Mouse (Mus musculus): ENCODE results near the gene Gltpd2. TPM values are rescaled to one million over a fixed set of nuclear protein-coding genes. Genes with fewer than 3 reads are reported as not detected.
"Not testable (repeated sequence)": the region's sequence is repeated elsewhere in the genome, so short reads cannot be mapped to it uniquely, and the experiment has no call there.

Gltpd2 gene
- polyA plus RNA-seq, 1 experiment from 2014 or later, result 4.3 TPM

- Histone ChIP-seq H3K4me1 (peaks cover 11% of the 10 kb centered on the region), H3K27ac (no peak overlapping the region), H3K4me3 (no peak overlapping the region), H3K9me3 (no peaks in the 10 kb centered on the region), H3K27me3 (ENCODE audit: insufficient read depth, poor library complexity, severe bottlenecking) (peaks cover 26% of the 10 kb centered on the region), H3K36me3 (no peaks in the 10 kb centered on the region)
- 28% methylated on average over 4 of the region's 4 CpGs for WGBS
- peak; percentile 84 for DNase-seq (ENCODE audit: low spot score)
These were observed 12.6 kb upstream of the Gltpd2 start for GRCm38 (mm10) chr11:70506385-70506784.

GRCm38 (mm10) chr11:70506962-70507515 is 12.0 kb upstream of the Gltpd2 start:
- Histone ChIP-seq H3K4me3 (no peak overlapping the region), H3K36me3 (no peaks in the 10 kb centered on the region), H3K27ac (no peak overlapping the region), H3K9me3 (no peaks in the 10 kb centered on the region), H3K4me1 (peaks cover 11% of the 10 kb centered on the region), H3K27me3 (ENCODE audit: insufficient read depth, poor library complexity, severe bottlenecking) (peaks cover 26% of the 10 kb centered on the region)
- 68% methylated on average over 7 of the region's 7 CpGs for WGBS
- DNase-seq (ENCODE audit: low spot score), result no peak

GRCm38 (mm10) chr11:70509753-70510564 is 9.0 kb upstream of the Gltpd2 start:
- H3K27ac ChIP-seq, result no peak overlapping the region
- DNase-seq (ENCODE audit: low spot score), result no peak
- peaks cover 32% of the 10 kb centered on the region for H3K27me3 ChIP-seq (ENCODE audit: insufficient read depth, poor library complexity, severe bottlenecking)
- peaks cover 12% of the 10 kb centered on the region for H3K4me1 ChIP-seq
- WGBS, result 10% methylated on average over 19 of the region's 19 CpGs
- no peaks in the 10 kb centered on the region for H3K36me3 ChIP-seq
- peak overlapping the region; percentile 25; the same call in 1 of the 2 replicates for H3K4me3 ChIP-seq
- no peaks in the 10 kb centered on the region for H3K9me3 ChIP-seq

- Histone ChIP-seq H3K4me3 (no peak overlapping the region), H3K4me1 (peaks cover 8% of the 10 kb centered on the region), H3K36me3 (no peaks in the 10 kb centered on the region), H3K27me3 (ENCODE audit: insufficient read depth, poor library complexity, severe bottlenecking) (peaks cover 26% of the 10 kb centered on the region), H3K9me3 (no peaks in the 10 kb centered on the region), H3K27ac (no peak overlapping the region)
- DNase-seq (ENCODE audit: low spot score), result no peak
- WGBS, result 60% methylated on average over 2 of the region's 2 CpGs
These were observed 7.8 kb upstream of the Gltpd2 start for GRCm38 (mm10) chr11:70511242-70511641.

GRCm38 (mm10) chr11:70511825-70512224 is 7.2 kb upstream of the Gltpd2 start:
- H3K27ac ChIP-seq, result no peak overlapping the region
- peaks cover 8% of the 10 kb centered on the region for H3K4me1 ChIP-seq
- WGBS, result 82% methylated on average over 7 of the region's 7 CpGs
- H3K27me3 ChIP-seq (ENCODE audit: insufficient read depth, poor library complexity, severe bottlenecking), result peaks cover 26% of the 10 kb centered on the region
- H3K36me3 ChIP-seq, result no peaks in the 10 kb centered on the region
- DNase-seq (ENCODE audit: low spot score), result no peak
- H3K4me3 ChIP-seq, result no peak overlapping the region
- H3K9me3 ChIP-seq, result no peaks in the 10 kb centered on the region

GRCm38 (mm10) chr11:70512709-70513342 is 6.2 kb upstream of the Gltpd2 start:
- Histone ChIP-seq H3K4me3 (no peak overlapping the region), H3K9me3 (no peaks in the 10 kb centered on the region), H3K36me3 (no peaks in the 10 kb centered on the region), H3K27ac (no peak overlapping the region), H3K4me1 (peaks cover 8% of the 10 kb centered on the region), H3K27me3 (ENCODE audit: insufficient read depth, poor library complexity, severe bottlenecking) (peaks cover 21% of the 10 kb centered on the region)
- no peak for DNase-seq (ENCODE audit: low spot score)
- 72% methylated on average over 7 of the region's 7 CpGs for WGBS

GRCm38 (mm10) chr11:70513520-70513919 is 5.5 kb upstream of the Gltpd2 start:
- no peak for DNase-seq (ENCODE audit: low spot score)
- WGBS, result 60% methylated on average over 11 of the region's 11 CpGs

GRCm38 (mm10) chr11:70514288-70514687 is 4.7 kb upstream of the Gltpd2 start, which contains the start of gene Vmo1:
Vmo1 (minus strand) TSS chr11:70514616.
- Histone ChIP-seq H3K9me3 (no peaks in the 10 kb centered on the region), H3K36me3 (no peaks in the 10 kb centered on the region), H3K27ac (no peak within 1 kb of the TSS), H3K4me3 (no peak within 1 kb of the TSS), H3K27me3 (ENCODE audit: insufficient read depth, poor library complexity, severe bottlenecking) (peaks cover 22% of the 10 kb centered on the region), H3K4me1 (peaks cover 8% of the 10 kb centered on the region)
- no peak for DNase-seq (ENCODE audit: low spot score)
- WGBS, result 88% methylated on average over 7 of the region's 7 CpGs

More at GRCm38 (mm10) chr11:70513520-70513919, 5.5 kb upstream of the Gltpd2 start:
- H3K27me3 ChIP-seq (ENCODE audit: insufficient read depth, poor library complexity, severe bottlenecking), result peaks cover 18% of the 10 kb centered on the region
- H3K9me3 ChIP-seq, result no peaks in the 10 kb centered on the region
- H3K27ac ChIP-seq, result no peak overlapping the region
- no peak overlapping the region for H3K4me3 ChIP-seq
- H3K36me3 ChIP-seq, result no peaks in the 10 kb centered on the region
- H3K4me1 ChIP-seq, result peaks cover 8% of the 10 kb centered on the region

GRCm38 (mm10) chr11:70516352-70516751 is 2.6 kb upstream of the Gltpd2 start:
- Histone ChIP-seq H3K4me1 (peaks cover 17% of the 10 kb centered on the region), H3K36me3 (no peaks in the 10 kb centered on the region), H3K27me3 (ENCODE audit: insufficient read depth, poor library complexity, severe bottlenecking) (peaks cover 22% of the 10 kb centered on the region; the same call in 1 of the 2 replicates), H3K9me3 (no peaks in the 10 kb centered on the region), H3K4me3 (no peak overlapping the region), H3K27ac (no peak overlapping the region)
- 30% methylated on average over 2 of the region's 2 CpGs for WGBS
- DNase-seq (ENCODE audit: low spot score), result no peak

- WGBS, result 58% methylated on average over 1 of the region's 1 CpGs
- H3K4me1 ChIP-seq, result peaks cover 17% of the 10 kb centered on the region
- DNase-seq (ENCODE audit: low spot score), result no peak
These were observed 560 bp upstream of the Gltpd2 start for GRCm38 (mm10) chr11:70518436-70518835.

GRCm38 (mm10) chr11:70520178-70520769 is 1.3 kb downstream of the Gltpd2 start:
- 5% methylated on average over 41 of the region's 41 CpGs for whole genome bisulfite sequencing
- no peak for DNase-seq (ENCODE audit: low spot score)
- H3K36me3 ChIP-seq, result no peaks in the 10 kb centered on the region
- peak overlapping the region; percentile 53 for H3K4me3 ChIP-seq
- peaks cover 14% of the 10 kb centered on the region for H3K4me1 ChIP-seq
- H3K27me3 ChIP-seq (ENCODE audit: insufficient read depth, poor library complexity, severe bottlenecking), result peaks cover 13% of the 10 kb centered on the region; the same call in 1 of the 2 replicates
- no peaks in the 10 kb centered on the region for H3K9me3 ChIP-seq
- peak overlapping the region; percentile 86 for H3K27ac ChIP-seq

More at GRCm38 (mm10) chr11:70518436-70518835, 560 bp upstream of the Gltpd2 start:
- no peaks in the 10 kb centered on the region for H3K36me3 ChIP-seq
- H3K27ac ChIP-seq, result no peak overlapping the region
- peaks cover 17% of the 10 kb centered on the region; the same call in 1 of the 2 replicates for H3K27me3 ChIP-seq (ENCODE audit: insufficient read depth, poor library complexity, severe bottlenecking)
- H3K4me3 ChIP-seq, result no peak overlapping the region
- no peaks in the 10 kb centered on the region for H3K9me3 ChIP-seq

GRCm38 (mm10) chr11:70523306-70523989 is 4.5 kb downstream of the Gltpd2 start:
- not testable (repeated sequence) for H3K4me3 ChIP-seq; H3K27ac ChIP-seq; DNase-seq (ENCODE audit: low spot score); H3K9me3 ChIP-seq
- peaks cover 25% of the 10 kb centered on the region for H3K36me3 ChIP-seq
- peaks cover 24% of the 10 kb centered on the region for H3K4me1 ChIP-seq
- peaks cover 13% of the 10 kb centered on the region; the same call in 1 of the 2 replicates for H3K27me3 ChIP-seq (ENCODE audit: insufficient read depth, poor library complexity, severe bottlenecking)
- whole genome bisulfite sequencing, result 85% methylated on average over 8 of the region's 8 CpGs

Data from heart, embryonic 10.5 days (tissue).